Mouse (Mus musculus) kidney, embryonic 15.5 days (tissue): ENCODE results near the gene Gdpgp1. TPM values are rescaled to one million over a fixed set of nuclear protein-coding genes. Genes with fewer than 3 reads are reported as not detected.

Experiments
- ATAC-seq: fragments of 200-750 bp; cut with Nextera tagmentation; replicated peaks from 2 replicates; pipeline ENCODE4 v1.8.0; 2017; ENCODE audit warnings: moderate TSS enrichment; ENCODE audit not compliant: low FRiP score
- H3K27ac ChIP-seq: fragments of 300-500 bp; sonication (generic); 2 replicates; pipeline ENCODE4 v1.5.1; 2015; ENCODE audit warnings: mild to moderate bottlenecking, inconsistent platforms
- H3K27me3 ChIP-seq: fragments of 300-500 bp; sonication (generic); 2 replicates; pipeline ENCODE4 v1.6.1; 2015; ENCODE audit warnings: inconsistent platforms
- H3K36me3 ChIP-seq: fragments of 300-500 bp; sonication (generic); 2 replicates; pipeline ENCODE4 v1.6.1; 2015; ENCODE audit warnings: inconsistent platforms
- H3K4me1 ChIP-seq: fragments of 300-500 bp; sonication (generic); 2 replicates; pipeline ENCODE4 v1.6.1; 2015; ENCODE audit warnings: inconsistent platforms
- H3K4me2 ChIP-seq: fragments of 300-500 bp; sonication (generic); 2 replicates; pipeline ENCODE4 v1.6.1; 2015; ENCODE audit warnings: moderate library complexity, mild to moderate bottlenecking, inconsistent platforms
- H3K4me3 ChIP-seq: fragments of 300-500 bp; sonication (generic); replicated peaks from 2 replicates; pipeline ENCODE4 v1.5.1; 2015; ENCODE audit warnings: mild to moderate bottlenecking, inconsistent platforms
- H3K9ac ChIP-seq: fragments of 300-500 bp; sonication (generic); 2 replicates; pipeline ENCODE4 v1.6.1; 2015; ENCODE audit warnings: mild to moderate bottlenecking, inconsistent platforms
- H3K9me3 ChIP-seq: fragments of 300-500 bp; sonication (generic); replicated peaks from 2 replicates; pipeline ENCODE4 v1.6.1; 2016; ENCODE audit warnings: inconsistent platforms
- WGBS: fragments of 180-500 bp; shearing (Covaris S2); methylation state at CpG from one replicate; pipeline ENCODE4 v1.1.7; 2015; ENCODE audit warnings: mixed read lengths; 5-methylcytosine and 5-hydroxymethylcytosine counted together
- polyA plus RNA-seq: library from polyadenylated mRNA; unstranded; fragments of >200 nt; fragmentation: Nextera tagmentation; extraction: Ambion mirVana; gene quantifications from 2 replicates; pipeline ENCODE4 v1.2.1, GENCODE M21; 2015

Gdpgp1 gene
- polyA plus RNA-seq, 1 experiment from 2014 or later: 3.9 TPM

DNA sequence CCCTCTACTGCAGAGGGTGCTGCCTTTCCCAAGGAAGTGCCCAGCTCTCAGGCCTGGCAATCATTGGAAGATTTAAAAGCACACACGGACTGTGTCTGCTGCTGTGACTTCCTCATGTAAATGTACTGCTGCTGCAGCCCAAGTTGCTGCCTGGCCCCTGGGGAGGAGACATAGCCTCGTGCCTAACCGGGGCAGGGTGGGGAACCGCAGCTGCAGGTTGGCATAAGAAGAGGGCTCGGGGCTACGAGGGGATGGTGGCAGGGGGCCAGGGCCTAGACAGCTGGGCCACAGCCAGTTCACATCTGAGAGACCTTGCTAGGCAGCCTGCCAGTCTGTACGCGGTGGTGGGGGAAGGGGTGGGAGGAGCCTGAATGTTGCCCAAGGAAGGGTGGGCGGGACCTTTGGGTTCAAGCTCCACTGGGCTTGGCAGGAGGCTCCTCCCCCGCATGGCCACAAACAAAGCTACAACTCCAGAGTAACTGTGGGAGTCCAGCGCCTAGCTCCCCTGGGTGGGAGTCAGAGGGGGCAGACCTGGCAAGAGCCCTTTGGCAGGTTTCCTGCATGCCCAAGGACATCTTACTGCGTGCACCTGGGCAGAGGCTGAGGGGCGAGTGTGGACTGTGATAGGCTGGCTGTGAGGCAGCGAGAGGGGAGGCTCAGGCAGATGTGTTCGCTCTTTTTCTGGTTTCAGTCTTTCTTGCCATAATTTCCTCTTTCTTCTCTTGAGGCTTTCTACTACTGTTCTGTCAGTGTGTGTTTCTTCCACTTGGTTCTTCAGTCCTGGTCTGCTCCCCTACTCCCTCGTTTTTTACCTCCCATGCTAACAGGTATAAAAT lies 40.2 kb upstream of the Gdpgp1 start:
- Histone ChIP-seq H3K4me1 (peaks cover 69% of the 10 kb centered on the region), H3K36me3 (no peaks in the 10 kb centered on the region), H3K4me3 (peak overlapping the region; percentile 32), H3K27ac (peak overlapping the region; percentile 93), H3K4me2 (peak overlapping the region; percentile 63), H3K27me3 (no peaks in the 10 kb centered on the region), H3K9me3 (no peaks in the 10 kb centered on the region), H3K9ac (peak overlapping the region; percentile 42)
- 8% methylated on average over 16 of the region's 16 CpGs for WGBS
- peak; percentile 87 for ATAC-seq

DNA sequence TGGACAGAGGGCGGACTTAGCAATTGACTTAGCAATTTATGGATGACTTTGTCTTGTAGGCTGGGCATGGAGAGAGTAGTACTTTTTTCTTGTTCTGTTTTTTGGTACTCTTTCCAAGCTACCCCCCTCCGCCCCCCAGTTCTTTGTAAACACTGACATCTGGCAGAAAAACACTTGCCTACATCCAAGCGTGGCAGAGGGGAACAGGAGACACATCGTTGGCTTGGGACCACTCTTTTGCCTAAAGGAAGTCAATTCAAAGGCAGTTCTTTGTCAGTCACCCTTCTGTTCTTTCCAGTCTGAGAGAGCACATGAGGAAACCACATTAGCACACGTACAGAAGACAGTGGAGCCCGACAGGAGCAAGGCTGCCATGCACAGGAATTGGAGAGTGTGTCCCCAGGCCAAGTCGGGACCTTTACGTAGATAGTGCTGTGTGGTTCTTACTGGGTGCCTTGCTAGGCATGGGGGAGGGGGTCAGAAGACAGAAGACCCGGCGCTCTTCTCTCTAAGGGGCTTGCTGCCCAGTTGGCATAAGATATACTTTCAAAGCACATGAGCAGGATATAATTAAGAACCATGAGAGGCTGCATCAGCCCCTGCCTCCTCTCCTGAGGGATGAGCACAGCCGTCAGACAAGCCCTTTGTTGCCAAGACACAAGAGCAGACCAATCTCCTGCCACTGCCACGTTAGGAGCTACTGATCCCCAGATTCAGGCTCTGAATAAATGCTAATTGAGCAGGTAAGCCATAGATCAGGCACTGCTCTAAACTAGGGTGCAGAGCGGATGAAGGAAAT lies 38.5 kb upstream of the Gdpgp1 start:
- Histone ChIP-seq H3K9me3 (no peaks in the 10 kb centered on the region), H3K27ac (no peak overlapping the region), H3K4me3 (no peak overlapping the region), H3K9ac (no peak overlapping the region), H3K36me3 (no peaks in the 10 kb centered on the region), H3K27me3 (no peaks in the 10 kb centered on the region), H3K4me1 (peaks cover 61% of the 10 kb centered on the region), H3K4me2 (no peak overlapping the region)
- ATAC-seq: no peak
- 74% methylated on average over 13 of the region's 13 CpGs for WGBS

DNA sequence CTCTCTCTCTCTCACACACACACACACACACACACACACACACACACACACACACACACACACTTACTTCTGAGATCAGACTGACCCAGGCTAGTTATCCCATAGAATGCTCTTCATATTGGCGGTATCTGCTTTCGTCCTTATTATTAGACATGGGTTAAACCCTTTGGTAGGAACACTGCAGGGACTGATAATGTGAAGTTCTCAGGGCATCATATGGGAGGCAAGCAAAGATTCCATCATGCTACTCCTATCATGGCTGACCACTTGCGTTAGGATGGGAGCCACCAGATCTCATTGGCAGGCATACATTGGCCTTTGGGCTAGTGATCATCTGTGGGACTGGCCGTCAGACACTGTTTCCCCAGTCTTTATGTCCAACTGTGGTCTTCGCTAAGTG lies 37.5 kb upstream of the Gdpgp1 start:
- no peaks in the 10 kb centered on the region for H3K27me3 ChIP-seq
- no peak for ATAC-seq
- H3K9ac ChIP-seq: no peak overlapping the region
- H3K27ac ChIP-seq: no peak overlapping the region
- H3K9me3 ChIP-seq: no peaks in the 10 kb centered on the region
- H3K4me3 ChIP-seq: no peak overlapping the region
- no peaks in the 10 kb centered on the region for H3K36me3 ChIP-seq
- WGBS: 96% methylated on average over 5 of the region's 5 CpGs
- peaks cover 65% of the 10 kb centered on the region for H3K4me1 ChIP-seq
- no peak overlapping the region for H3K4me2 ChIP-seq

DNA sequence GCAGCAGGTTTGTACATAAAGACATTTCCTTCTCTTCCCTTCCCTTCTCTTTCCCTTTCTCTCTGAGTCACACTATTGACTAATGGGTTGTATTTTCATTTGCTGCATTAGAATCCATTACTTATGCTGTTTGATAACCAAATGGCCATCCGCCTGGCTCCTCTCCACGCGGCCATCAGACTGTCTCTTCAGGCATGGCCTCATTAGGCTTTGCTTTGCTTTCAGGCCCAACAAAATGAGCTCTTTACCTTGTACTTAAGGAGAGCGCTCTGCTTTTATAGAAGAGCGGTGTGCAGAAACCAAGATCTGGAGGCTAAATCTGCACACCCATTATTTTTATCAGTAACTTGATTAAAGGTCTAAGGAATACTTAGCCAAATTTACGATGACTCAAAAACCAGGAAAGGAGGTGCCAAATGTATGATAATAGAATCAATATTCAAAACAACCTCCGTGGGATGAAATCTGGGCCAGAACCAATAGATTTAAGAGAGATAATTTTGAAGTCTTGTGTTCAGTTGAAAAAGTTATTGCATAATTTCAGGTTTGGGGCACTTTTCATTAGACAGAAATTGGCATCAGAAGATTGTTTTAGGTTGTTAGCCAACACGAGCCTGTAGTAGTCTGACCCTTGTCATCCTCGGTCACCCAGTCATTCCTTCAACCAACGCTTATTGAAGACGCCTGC lies 36.9 kb upstream of the Gdpgp1 start:
- Histone ChIP-seq H3K4me2 (no peak overlapping the region), H3K36me3 (no peaks in the 10 kb centered on the region), H3K4me3 (no peak overlapping the region), H3K9ac (no peak overlapping the region), H3K27ac (no peak overlapping the region), H3K27me3 (no peaks in the 10 kb centered on the region), H3K9me3 (no peaks in the 10 kb centered on the region), H3K4me1 (peaks cover 65% of the 10 kb centered on the region)
- WGBS: 89% methylated on average over 10 of the region's 11 CpGs
- no peak for ATAC-seq

DNA sequence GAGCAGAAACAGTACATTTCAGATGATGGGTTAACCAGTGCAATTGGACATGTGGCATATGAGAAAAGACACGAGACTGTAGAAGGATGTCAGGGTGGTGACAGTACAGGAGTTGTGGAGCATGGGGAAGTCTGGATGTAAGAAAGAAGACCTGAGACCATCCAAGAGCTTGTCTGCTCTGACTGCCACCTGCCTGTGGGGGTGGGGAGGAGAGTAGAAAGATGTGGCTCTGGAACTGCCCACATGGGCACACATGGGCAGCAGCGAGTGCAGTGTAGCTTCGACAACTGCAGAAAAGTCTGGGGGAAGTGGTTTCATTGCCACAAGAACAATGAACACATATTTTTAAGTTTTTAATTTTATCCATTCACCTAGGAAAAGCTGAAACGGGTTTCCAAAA lies 35.3 kb upstream of the Gdpgp1 start:
- Histone ChIP-seq H3K9ac (peak overlapping the region; percentile 73; the same call in 1 of the 2 replicates), H3K36me3 (peaks cover 6% of the 10 kb centered on the region; the same call in 1 of the 2 replicates), H3K27me3 (no peaks in the 10 kb centered on the region), H3K4me2 (peak overlapping the region; percentile 78), H3K4me3 (peak overlapping the region; percentile 64), H3K4me1 (peaks cover 57% of the 10 kb centered on the region), H3K27ac (peak overlapping the region; percentile 94), H3K9me3 (no peaks in the 10 kb centered on the region)
- ATAC-seq: no peak
- 15% methylated on average over 4 of the region's 4 CpGs for WGBS

DNA sequence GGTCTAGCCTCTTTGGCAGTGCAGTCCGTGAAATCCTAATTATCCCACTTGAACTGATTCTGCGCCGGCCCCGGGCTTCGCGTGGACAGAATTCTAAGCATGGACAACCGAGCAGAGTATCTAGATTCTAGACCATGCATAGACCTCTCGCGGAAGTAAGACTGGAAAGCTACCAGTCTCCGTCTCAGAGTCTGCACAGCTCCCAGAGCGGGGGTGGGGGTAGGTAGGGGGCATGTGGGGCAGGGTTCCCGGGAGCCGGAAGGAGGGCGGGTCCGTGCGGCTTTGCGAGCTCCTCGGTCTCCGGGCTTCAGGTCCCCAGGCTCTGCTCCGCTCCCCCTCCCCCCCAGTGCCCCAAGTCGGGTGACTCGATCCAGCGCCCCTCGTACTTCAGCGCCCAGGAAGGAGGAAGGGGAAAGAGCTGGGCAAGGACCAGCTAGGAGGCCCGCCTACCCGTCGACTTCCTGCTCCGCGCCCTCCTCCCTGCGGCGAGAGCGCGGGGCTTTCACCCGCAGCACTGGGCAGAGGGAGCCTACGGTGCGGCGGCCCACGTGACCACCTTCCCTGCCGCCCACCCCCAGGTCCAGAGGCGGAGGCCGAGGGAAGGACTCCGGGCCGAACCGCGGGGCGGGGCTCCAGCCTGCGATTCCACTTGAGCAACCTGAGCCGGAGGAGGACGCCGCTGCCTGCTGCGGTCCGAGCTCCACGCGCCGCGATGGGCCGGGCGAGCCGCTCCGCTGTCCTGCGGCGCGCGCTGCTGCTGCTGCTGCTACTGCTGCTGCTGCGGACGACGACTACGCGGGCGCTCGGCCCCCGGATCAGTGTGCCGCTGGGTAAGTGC lies 34.5 kb upstream of the Gdpgp1 start:
- peak; percentile 93 for ATAC-seq
- under 1% methylated on average over 70 of the region's 74 CpGs for WGBS
- Histone ChIP-seq H3K9me3 (no peaks in the 10 kb centered on the region), H3K9ac (peak overlapping the region; percentile 73), H3K4me2 (peak overlapping the region; percentile 78), H3K36me3 (peaks cover 7% of the 10 kb centered on the region; the same call in 1 of the 2 replicates), H3K4me1 (peaks cover 57% of the 10 kb centered on the region), H3K27me3 (no peaks in the 10 kb centered on the region), H3K4me3 (peak overlapping the region; percentile 64), H3K27ac (peak overlapping the region; percentile 94)

DNA sequence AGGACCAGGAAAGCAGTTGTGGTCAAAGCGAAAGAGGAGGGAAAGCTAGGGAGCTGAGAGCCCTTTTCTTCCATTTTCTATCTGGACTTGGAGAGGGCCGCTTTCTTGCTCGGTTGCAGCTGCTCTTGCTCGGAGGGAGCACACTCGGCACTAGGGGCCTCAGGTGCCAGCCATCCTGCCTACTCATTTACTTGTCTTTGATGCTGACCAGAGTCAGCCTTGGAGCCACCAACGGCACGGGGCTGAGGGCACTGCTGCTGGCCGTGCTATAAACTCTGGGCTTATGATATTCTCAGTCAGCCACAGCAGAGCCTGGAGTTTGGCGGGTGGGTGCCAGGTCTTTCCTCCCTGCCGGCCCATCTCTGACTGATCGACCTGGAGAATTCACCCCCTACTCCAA lies 33.8 kb upstream of the Gdpgp1 start:
- Histone ChIP-seq H3K9me3 (no peaks in the 10 kb centered on the region), H3K4me3 (peak overlapping the region; percentile 64), H3K27me3 (no peaks in the 10 kb centered on the region), H3K4me1 (peaks cover 59% of the 10 kb centered on the region), H3K9ac (peak overlapping the region; percentile 73), H3K36me3 (peaks cover 7% of the 10 kb centered on the region; the same call in 1 of the 2 replicates), H3K4me2 (peak overlapping the region; percentile 78), H3K27ac (peak overlapping the region; percentile 94)
- peak; percentile 9; the same call in 1 of the 2 replicates for ATAC-seq
- 0% methylated on average over 11 of the region's 11 CpGs for WGBS

DNA sequence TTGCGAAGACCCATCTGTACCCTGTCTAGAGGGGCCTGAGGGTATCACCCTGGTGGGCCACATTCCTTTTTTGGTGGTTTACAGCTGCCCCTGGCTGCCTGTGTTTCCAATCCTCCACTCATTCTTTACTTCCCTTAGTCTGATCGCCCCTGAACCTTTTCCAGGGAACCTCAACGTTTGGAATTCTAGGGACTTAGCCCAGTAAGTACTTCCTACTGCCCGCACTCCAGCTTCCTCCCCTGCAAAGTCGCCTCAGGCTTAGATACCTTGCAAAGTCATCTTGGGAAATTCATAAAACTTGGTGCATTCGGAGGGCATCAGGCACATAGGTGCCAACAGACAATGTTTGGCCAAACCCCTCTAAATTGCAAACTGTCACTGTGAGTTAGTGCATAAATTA lies 33.4 kb upstream of the Gdpgp1 start:
- Histone ChIP-seq H3K9me3 (no peaks in the 10 kb centered on the region), H3K9ac (peak overlapping the region; percentile 73), H3K4me1 (peaks cover 59% of the 10 kb centered on the region), H3K4me3 (peak overlapping the region; percentile 64), H3K36me3 (peaks cover 7% of the 10 kb centered on the region; the same call in 1 of the 2 replicates), H3K27ac (peak overlapping the region; percentile 94), H3K4me2 (peak overlapping the region; percentile 78), H3K27me3 (no peaks in the 10 kb centered on the region)
- no peak for ATAC-seq
- 26% methylated on average over 6 of the region's 6 CpGs for WGBS

DNA sequence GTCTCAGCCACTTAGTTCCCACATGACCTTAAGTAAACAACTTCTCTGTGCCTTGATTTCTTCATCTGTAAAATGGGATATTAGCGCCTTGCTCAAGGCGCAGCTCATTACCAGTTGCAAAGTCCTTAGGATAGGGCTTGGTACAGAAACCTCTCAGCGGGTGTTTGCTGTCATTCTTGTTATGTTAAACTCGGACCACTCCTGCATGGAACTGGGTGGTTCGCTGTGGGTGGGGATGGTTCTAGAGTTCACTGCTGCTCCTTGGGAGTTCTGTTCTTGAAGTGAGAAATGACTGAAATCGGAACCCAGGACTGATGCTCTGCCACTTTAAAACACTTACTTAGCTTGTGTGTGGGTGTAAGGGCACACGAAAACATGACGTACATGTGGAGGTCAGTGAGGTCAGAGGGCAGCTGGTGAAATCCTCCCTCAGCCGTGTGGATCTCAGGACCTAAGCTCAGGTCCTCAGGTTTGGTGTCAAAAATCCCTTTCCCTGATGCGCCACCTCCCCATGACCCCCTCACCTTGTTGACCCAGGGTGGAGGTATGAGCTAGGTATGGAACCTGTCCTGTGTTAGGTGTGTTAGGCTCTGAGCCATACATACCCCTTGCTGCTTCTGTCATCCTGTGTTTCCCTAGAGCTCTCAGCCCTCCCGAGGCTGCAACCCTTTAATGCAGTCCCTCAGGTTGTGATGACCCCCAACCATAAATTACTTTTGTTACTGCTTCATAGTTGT lies 32.6 kb upstream of the Gdpgp1 start:
- no peaks in the 10 kb centered on the region for H3K9me3 ChIP-seq
- H3K27ac ChIP-seq: no peak overlapping the region
- H3K4me2 ChIP-seq: peak overlapping the region; percentile 78
- H3K4me3 ChIP-seq: peak overlapping the region; percentile 64
- peaks cover 64% of the 10 kb centered on the region for H3K4me1 ChIP-seq
- no peaks in the 10 kb centered on the region for H3K27me3 ChIP-seq
- ATAC-seq: no peak
- H3K9ac ChIP-seq: no peak overlapping the region
- H3K36me3 ChIP-seq: peaks cover 7% of the 10 kb centered on the region; the same call in 1 of the 2 replicates
- 46% methylated on average over 11 of the region's 11 CpGs for WGBS

DNA sequence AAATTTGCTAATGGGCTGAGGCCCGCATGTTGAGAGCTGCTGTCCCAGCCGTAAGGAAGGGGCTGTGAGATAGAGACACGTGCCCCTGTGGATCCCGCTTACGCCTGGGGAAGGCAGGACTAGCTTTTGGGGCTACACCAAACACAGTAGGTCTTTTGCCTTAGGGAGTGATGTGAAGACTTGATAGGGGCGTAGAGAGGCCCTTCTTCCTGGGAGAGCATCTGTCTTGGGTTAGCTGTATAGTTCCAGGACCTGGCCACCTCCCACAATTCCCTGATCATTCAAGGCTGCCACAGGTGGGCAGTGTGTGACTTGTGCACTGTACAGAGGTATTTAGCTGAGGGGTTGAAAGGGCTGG lies 32.1 kb upstream of the Gdpgp1 start:
- H3K4me2 ChIP-seq: peak overlapping the region; percentile 78; the same call in 1 of the 2 replicates
- ATAC-seq: no peak
- no peak overlapping the region for H3K4me3 ChIP-seq
- H3K36me3 ChIP-seq: peaks cover 7% of the 10 kb centered on the region; the same call in 1 of the 2 replicates
- no peak overlapping the region for H3K9ac ChIP-seq
- H3K27me3 ChIP-seq: no peaks in the 10 kb centered on the region
- H3K9me3 ChIP-seq: no peaks in the 10 kb centered on the region
- 50% methylated on average over 6 of the region's 6 CpGs for WGBS
- no peak overlapping the region for H3K27ac ChIP-seq
- H3K4me1 ChIP-seq: peaks cover 69% of the 10 kb centered on the region
